Mouse (Mus musculus) gastrocnemius, postnatal 4 days (tissue): Measurements from ENCODE around the gene Hk1. TPM values are rescaled to one million over a fixed set of nuclear protein-coding genes. Genes with fewer than 3 reads are reported as not detected.

Experiments used
- DNase-seq, 2 experiments: peaks; one replicate each; pipeline ENCODE4 v3.0.0; 2021 to 2022; ENCODE audit warnings: low spot score in 2 of 2, mixed read lengths in 2 of 2
- total RNA-seq, 2 experiments: library from RNA; stranded (reverse); gene quantifications; 2 replicates each; pipeline ENCODE4 v1.2.3; 2021

The Hk1 gene
- total RNA-seq, 2 experiments from 2014 or later, result 26.1 to 27.2 TPM

DNA sequence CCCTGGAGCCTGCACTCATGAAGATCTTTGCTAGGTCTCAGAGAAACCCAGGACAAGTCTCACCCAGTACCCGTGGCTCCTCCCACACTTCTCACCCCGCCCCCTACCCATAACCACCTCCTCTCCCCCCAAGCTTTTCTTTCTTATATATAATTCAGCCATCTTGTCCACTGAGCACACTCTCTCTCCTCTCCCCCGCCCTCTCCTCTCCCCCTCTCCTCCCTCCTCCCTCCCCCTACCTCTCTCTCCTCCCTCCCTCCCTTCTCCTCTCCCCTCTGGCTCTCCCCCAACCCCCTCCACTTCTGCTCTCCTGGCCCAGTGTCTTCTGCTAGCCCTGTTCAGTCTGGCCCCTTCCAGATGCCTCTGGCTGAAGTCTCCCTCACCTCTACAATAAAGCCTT lies 100.6 kb downstream of the Hk1 start:
- DNase-seq, result no peak

DNA sequence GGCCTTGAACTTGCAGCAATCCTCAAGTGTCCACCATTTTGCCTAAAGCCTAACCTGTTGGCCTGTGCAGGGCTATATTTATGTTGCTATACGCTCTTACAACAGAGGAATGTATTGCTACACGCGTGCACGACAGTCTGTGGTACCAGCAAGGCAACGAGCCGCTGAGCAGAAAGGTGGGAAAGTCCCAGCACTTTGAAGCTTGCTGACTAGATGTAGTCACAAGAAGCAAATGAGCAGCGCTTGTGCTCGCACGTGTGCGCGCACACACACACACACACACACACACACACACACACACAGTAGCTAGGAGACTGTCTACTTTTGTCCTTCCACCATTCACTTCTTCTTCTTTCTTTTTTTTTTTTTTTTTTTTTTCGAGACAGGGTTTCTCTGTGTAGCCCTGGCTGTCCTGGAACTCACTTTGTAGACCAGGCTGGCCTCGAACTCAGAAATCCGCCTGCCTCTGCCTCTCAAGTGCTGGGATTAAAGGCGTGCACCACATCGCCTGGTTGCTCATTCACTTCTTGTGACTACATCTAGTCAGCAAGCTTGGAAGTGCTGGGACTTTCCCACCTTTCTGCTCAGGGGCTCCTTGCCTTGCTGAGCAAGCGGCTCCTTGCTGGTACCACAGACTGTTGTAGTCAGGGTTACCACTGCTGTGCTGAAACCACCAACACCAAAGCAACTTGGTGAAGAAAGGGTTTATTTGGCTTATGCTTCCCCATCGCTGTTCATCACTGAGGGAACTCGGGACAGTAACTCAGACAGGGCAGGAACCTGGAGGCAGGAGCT lies 102.0 kb downstream of the Hk1 start:
- DNase-seq, result no peak

DNA sequence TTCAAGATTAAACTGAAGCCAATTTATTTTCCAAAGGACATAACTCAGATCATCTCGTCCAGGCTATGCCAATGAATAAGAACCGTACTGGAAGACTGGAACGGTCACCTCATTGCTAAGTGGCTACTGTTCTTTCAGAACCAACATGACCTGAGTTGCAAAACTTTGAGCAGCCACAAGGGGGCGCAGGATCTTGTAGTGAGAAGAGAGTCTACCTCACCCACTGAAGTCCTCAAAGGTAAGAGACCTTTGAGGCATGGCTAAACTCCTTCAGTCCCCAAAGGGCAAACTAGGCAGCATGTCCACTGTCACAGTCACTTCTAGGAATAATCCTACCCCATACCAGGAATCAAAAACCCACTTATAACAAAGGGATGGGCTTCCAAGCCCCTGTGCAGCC lies 104.5 kb downstream of the Hk1 start:
- DNase-seq, result peak; percentile 74 to 84

DNA sequence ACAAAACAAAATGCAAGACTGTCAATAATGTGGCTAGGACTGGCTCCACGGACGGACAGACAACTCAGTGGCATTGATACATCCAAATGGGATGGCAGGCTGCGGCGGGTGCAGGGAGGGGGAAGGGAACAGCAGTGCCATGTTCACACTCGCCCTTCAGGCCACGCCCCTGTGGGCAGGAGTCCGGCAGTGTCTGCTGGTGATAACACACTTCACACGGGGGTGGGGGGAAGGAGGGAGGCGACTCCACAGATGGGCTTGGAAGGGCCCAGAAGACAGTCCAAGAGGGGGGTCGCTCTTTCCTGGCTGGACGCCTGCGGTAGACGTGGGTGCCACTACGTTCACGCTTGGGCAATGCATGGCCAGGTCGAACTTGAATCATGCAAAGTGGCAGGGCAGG lies 110.4 kb downstream of the Hk1 start:
- DNase-seq, result no peak

DNA sequence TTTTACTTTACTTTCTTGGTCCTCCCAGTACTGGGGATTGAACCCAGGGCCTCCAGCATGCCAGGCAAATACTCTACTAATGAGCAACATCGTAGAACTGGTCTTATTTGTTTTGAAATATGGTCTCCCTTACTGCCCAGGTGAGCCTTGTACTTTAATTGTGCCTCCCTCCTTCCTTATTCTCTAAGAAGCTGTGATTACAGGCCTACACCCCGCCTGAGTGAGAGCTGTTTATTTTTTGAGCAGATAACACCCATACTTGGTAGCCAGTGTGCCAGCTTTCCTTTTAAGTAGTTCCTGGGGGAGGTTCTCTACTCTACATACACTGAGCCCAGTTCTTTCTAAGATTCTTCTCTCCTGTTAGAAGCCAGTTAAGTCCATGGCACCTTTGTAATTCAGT lies 115.4 kb downstream of the Hk1 start:
- DNase-seq, result no peak

DNA sequence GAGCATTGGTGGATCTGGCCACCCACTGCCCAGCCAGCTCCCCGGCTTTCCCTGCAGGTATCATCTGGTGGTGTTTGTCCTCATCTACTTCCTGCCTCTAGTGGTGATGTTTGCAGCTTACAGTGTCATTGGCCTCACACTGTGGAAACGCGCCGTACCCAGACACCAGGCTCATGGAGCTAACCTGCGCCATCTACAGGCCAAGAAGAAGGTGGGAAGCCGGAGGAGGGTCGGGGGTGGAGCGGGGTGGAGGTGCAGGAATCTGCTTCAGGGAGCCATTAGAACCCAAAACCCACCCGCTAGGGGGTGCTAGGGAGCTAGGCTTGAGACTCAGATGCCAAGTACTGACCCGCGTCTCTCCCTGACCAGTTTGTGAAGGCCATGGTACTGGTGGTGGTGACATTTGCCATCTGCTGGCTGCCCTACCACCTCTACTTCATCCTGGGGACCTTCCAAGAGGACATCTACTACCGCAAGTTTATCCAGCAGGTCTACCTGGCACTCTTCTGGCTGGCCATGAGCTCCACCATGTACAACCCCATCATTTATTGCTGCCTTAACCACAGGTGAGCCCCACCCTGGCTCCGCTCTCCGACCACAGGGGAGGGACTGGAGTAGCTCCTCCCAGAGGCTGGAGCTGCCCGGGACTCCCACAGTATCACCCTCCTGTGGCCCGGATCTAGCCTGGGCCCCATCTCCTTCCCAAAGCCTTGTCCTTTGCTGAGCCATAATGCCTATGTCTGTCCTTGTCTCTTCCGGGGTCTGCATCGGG lies 118.4 kb downstream of the Hk1 start:
- DNase-seq, result peak in 1 of 2 experiments; percentile 48

DNA sequence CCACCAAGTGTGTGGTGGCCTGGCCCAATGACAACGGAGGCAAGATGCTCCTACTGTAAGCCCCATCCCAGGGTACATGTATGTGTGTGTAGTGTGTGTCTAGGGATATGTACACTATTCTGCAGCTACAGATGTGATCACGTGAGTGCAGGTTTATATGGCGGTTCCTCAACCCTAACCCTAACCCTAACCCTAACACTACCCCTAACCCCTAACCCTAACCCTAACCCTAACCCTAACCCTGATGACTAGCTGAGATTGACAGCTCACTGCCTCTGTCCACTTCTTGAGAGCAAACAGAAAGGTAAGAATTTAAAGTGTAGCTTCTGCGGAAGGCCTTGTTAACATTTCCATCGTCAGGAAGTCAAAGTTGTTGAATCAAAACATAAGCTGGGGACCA lies 121.4 kb downstream of the Hk1 start:
- no peak for DNase-seq

DNA sequence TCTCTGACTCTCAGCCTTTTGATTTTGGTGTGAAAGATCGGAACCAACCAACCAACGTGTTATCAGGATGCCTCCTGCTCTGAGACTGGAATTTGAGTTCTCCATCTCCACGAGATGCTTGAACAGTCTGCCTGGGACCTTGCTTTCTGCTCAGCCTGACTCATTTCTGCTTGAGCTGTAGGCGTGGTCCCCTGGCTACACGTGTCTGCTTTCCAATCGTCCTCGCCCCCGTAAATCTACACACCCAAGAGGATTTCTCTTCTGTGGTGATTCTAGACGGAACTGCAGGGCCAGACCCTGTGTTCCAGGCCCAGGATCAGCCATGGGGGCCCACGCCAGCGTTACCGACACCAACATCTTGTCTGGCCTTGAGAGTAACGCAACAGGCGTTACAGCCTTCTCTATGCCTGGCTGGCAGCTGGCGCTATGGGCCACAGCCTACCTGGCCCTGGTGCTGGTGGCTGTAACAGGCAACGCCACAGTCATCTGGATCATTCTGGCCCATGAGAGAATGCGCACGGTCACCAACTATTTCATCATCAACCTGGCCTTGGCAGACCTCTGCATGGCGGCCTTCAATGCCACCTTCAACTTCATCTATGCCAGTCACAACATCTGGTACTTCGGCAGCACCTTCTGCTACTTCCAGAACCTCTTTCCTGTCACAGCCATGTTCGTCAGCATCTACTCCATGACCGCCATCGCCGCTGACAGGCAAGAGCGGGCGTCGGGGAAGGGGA lies 127.0 kb downstream of the Hk1 start:
- DNase-seq, result no peak

DNA sequence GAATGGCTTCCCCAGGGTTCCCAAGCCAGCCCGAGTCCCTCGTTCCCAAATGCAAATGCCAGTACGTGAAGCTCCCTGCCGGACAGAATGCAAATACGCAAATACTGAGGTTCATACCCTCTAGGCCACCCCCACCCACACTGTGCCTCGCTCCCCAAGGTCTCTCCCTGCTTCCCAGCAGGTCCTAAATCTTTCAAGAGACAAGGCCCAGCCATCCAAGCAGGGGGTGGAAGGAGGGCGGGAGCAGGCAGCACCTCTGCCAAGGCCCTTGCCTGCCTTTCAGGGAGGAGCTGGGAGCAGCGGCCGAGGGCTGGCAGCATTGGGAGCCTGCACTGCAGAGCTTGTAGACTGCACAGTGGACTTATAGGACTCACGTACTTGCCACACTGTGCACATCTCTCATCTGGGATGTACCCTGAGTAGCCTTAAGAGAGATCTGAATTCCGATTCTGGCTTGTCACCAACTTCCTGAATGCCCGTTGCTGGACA lies 127.7 kb downstream of the Hk1 start, which contains the start of gene Tacr2:
Gene Tacr2, plus strand, starts transcription at position 439 of the 489 bp plus-strand sequence.
- DNase-seq, result no peak

DNA sequence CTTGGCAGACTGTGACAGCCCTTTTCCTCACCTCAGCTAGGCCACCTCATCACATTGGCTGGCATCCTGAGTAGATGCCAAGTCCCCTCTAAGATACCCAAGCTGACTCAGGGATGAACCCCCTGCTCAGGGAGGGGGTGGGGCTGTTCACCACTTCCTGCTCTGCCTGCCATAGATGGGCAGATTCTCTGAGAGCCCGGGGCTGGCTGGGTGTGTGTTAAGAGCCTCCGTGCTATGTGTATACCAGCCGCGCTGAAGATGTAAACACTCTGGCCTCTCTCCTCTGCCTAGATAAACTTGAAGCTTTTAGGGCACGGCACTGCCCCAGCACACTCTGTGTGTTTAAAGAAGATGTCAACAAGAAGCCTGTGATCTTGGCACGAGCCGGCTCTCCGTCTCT lies 131.9 kb downstream of the Hk1 start:
- no peak for DNase-seq

DNA sequence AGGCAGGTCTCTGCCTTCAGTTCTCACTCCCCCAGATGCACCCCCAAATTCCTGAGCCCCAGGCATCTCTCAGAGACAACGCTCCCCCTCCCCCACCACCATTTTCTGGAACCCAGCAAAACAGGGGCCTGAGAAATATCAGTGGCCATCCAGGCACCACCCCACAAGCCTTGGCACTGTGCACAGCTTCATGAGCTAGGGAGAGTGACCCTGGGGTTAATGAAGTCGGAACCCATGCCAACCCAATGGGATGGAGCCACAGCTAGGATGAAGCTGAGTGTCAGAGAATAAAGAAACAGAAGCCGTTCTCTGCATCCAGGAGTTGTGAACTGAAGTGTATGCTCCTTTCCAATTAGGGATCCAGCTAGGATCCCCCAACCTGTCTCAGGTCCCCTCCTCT lies 132.6 kb downstream of the Hk1 start:
- DNase-seq, result no peak

DNA sequence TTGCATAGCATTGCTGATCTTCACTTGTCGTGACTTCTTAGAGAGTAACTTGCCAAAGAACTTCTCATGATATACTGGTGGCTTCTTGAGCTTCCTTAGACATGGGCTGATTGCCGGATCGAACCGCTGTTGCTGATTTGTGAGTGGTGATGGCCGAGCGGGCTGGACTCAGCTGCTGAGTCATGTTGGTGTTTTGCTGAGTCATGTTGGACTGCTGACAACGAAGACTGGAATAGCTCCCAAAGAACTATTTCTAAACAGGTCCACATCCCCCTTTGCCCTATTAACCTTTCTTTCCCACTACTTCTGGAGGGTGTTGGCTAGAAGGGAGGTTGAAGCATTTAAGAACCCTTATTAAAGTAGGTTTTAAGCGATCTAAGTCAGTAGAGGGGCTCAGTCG lies 135.6 kb downstream of the Hk1 start:
- DNase-seq, result no peak

DNA sequence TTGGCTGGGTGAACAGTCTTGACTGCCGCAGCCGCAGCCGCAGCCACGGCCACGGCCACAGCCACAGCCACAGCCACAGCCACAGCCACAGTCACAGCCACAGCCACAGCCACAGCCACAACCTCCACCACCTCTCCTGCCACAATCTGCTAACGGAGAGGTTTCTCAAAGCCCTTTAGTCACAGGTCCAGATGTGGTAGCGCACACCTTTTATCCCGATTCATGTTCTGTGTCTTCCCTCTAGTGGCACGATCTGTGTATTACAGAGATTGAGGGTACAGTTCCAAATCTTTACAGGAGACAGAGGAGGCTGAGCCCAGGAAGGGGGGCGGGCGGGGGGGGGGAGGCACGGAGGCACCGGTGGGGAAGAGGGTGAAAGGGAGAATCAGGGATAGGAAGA lies 136.8 kb downstream of the Hk1 start:
- DNase-seq, result peak in 1 of 2 experiments; percentile 38

DNA sequence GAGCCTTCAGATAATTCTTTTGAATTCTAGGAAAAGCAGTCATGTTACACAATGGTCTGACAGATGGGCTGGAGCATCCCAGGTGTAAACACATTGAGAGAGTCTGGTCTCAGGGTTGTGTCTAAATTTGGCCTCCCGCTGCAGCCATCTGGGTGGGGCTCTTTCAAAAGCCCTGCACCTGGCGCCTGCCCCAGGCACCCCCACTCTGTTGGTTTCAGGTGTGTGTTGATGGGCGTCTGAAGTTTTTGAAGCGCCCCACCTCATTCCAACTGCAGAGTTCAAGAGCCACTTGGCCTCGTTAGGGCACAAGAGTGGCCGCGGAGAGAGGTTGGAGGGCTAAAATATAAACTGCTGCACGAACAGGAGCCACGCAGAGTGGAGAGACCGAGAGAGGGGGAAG lies 137.3 kb downstream of the Hk1 start:
- DNase-seq, result no peak

DNA sequence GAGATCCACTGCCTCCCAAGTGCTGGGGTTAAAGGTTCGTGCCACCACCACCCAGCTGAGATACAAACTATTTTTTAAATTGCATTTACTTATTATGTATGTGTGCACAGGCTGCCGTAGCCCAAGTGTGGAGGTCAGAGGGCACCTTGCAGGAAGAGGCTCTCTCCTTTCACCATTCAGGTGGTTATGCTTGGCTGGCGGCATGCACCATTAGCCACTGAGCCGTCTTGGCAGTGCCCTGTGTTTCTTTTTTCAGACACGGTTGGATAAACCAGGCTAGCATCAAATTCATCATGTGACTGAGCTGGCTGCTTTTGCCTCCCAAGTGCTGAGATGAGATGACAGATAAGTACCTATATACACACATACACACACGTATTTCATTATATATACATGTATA lies 140.4 kb downstream of the Hk1 start:
- DNase-seq, result no peak

DNA sequence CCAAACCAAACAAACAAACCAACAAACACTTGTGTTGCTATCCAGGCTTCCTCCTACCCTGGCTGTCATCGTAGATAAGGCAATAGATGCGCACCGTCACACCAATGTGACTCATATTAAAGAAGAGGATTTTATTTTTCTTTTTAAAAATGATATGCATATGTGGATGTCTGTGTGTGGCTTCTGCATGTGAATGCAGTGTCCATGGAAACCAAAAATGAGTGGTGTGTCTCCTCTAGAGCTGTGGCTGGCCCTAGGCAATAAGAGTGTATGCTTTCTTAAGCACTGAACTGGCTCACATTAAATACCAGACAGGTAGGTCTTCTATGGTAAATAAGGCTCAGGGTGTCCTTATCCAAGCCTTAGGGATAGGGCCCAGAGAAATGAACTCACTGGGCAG lies 141.0 kb downstream of the Hk1 start:
- no peak for DNase-seq

DNA sequence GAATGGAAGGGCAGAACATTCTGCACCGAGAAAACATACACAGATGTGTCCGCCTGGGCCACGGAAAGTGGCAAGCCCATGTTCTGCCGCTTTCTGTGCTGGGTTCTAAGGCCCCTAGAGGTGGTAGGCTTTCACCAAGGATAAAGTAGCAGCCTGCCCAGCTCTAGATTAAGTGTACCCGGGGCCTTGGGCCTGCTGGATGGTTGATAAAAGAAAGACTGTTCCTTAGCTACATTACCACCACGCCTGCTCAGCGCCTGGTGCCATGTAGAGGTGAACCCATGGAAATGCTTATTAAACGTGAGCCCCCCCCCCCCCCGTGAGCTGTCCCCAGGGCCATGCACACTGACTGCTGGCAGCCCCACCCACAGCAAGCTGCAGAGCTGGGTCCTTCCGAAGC lies 142.5 kb downstream of the Hk1 start:
- DNase-seq, result no peak

DNA sequence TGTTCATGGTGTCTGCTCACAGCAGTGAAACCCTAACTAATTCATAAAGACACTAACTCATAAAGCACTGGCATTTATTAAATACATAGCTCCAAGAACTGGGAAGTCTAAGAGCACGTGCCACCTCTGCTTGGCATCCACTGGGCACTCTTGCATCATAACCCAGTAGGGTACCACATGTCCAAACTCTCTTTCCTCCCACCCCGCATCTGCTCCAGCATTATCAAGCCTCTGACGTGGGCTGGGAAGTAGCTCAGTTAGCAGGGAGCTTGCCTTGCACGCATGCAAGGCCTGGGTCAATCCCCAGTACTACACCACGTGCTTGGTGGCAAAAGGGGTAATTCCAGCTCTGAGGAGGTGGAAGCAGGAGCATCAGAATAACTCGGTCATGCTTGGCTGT lies 143.5 kb downstream of the Hk1 start:
- DNase-seq, result no peak

DNA sequence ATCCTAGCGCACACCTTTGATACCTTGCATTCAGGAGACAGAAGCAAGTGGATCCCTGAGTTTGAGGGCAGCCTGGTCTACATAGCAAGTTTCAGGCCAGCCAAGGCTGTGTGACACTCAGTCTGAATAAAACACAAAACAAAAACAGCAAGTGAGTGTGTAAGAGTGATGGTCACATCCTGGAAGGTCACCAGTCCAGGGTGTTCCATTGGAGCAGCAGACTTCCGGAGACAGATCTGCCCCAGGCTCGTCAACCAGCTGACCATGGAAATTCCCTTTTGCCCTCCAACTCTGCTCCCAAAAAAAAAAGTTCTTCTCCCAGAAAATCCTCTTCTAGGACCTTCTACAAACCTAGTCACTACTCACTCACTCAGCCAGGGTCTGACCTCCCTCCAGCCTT lies 147.9 kb downstream of the Hk1 start:
- DNase-seq, result no peak

DNA sequence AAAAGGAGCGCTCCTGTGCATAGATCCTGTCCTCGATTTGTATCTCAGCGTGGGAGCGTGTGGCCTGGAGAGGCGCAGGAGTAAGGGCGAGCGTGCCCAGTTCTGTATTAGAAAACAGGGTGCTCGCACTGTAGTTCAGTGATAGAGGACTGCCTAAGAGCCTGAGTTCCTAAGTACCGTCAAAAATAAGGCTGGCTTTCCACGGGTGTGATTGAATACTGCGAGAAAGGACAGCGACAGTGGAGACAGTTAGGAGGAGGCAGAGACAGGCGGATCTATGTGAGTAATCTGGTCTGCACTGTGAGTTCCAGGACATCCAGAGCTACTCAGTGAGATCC lies 148.3 kb downstream of the Hk1 start:
- no peak for DNase-seq

DNA sequence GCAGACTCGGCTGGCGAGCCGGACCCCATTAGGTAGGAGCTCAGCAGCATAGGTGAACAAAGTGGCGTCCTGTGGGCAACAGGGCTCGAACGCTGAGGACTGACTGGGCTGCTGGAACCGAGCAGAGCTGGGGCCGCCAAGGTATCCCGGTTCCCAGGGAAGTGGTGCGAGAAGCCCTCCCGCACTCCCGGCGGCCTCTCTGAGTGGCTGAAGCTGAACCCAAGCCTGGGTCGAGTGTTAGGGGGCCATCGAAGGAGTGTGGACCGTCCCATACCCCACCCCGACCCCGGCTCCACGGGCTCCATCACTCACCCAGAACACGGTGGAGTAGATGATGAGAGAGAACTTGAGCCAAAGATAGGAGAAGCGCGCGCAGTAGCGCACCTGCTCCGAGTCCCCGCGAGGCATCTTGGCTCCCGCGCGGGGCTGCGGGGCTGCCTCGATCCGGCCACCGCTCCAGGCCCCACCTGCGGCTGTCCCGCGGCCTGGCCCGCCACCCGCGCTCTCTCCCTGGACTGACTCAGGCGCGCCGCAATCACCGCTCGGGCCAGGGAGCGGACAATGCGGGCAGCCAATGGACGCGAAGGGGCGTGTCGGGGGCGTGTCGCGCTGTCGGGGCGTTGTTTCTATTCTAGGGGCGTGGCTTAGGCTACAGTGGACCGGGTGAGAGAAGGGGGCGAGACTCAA lies 148.9 kb downstream of the Hk1 start, which contains the start of gene Tspan15:
Gene Tspan15, minus strand, starts transcription at position 544 of the 687 bp plus-strand sequence.
- DNase-seq, result peak; percentile 74 to 90
